Mouse (Mus musculus) right cerebral cortex, postnatal 4 days (tissue): Measurements from ENCODE around the gene Cenpp.

Source experiments
- DNase-seq: peaks from one replicate; pipeline ENCODE4 v3.0.0-alpha.2; 2022

The Cenpp gene

DNA sequence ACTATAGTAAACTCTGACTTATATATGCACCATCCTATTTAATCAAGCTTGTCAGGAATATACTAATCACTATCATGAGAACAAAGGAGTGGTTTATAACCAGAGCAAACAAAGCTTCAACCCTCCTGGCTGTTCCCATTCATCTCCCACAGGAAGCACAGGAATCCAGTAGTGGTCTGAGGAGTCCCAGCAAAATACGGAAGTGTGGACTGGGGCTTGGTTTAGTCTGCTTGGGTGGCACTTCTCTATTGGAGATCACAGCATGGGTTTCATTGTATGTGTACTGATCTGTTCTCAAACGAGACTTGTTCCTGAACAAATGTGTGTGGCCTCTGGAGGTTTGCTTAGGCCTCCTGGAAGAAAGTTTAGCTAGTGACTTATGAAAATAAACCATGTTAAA, 133.8 kb downstream of the Cenpp start:
- no peak for DNase-seq

DNA sequence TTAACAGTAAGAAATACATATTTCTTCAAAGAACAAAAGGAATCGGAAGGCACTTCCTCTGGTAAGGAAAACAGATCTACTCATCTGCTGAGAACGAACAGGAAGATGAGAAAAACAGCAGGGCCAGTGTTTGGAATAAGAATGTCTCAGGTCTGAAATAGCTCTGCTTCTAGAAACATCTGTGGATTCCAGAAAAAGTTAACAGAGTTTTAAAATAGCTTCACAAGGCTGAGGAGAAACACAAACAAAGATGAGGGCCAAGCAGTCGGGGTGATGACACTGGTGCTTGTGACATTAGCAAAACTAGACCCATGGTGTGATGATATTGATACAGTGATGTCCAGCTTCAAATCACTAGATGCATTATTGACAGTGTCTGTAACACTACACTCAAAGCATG, 145.4 kb downstream of the Cenpp start:
- no peak for DNase-seq

DNA sequence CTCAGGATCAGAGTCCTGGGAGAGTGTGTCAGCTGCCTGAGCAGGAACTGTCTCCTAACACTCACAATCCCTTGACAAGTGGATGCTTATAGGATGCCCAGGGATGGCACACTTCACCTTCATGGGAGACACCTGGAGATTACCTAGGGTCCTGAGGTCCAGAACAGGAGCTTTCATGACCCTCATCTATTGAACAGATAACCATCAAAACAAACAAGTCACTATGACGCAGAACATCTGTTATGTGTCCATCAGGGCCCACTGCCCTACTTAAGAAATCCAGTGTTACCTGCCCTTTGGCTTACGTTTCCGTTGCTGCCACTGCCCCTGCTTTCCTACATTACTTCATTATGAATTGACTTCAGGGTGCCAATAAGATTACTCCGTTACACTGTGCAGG, 146.8 kb downstream of the Cenpp start:
- no peak for DNase-seq

DNA sequence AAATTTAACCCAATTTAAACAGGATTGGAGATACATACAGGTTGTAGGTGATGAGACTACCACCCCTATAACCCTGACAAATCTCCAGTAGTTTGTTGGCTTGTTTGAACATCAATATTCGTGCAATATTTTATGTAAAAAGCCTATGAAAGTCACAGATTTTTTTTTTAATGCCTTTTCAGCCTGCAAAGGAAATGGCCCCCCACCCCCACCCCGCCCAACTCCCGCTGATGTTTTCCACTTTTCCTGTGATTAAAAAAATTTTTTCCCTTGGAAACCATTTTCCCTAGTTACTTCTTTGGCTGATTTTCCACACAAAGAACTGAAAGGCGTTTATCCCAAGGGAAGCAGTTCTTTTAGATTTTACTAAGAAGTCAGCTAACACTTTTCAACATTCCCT, 148.1 kb downstream of the Cenpp start, which contains the start of gene Ecm2:
Gene Ecm2 (plus strand): TSS at position 301 of the 400 bp plus-strand sequence.
- DNase-seq, result no peak

DNA sequence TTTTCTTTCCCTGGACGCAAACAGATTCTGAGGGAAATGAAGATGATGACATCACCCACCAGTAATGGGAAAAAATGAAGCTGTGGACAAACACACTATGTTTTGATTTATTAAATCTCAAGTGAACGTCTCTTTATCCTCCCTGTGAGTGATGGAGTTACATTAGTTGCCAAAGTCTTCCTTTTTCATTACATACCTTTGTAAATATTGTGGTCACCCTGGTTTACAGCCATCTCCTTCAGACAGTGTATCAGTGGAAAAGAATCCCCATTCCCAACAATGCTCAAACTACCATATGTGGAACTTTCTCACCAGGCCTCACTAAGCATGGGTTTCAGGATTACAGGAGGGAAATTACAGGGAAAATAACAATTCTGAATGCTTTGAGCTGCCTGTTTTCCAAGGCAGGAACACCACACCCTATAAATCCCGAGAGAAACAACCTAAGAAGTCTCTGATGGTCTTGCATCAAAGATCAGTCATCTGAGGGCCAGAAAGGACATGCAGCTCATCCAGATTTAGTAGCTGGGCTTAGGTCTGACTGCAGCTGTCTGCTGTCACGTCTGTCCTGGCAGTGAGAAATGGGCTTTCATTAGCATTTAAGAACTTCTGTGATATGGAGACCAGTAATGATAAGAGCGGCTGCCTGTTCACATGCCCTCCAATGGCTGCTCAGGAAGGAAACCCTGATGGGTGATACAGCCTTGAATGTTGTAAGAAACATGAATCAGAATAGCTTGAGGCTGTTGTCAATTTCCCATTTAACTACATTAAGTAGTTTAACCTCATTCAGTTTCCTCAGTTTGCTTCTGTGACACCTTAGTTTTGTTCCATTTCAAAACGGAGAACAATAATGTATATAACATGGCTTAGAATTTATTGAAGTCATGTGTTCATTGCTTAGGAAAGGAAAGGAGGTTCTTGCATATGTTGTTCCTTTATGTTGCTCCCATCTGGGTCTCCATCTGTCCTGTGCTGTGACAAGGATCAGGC, 159.9 kb downstream of the Cenpp start, which contains the start of gene Tes3-ps:
Gene Tes3-ps (plus strand): TSS at position 943 of the 993 bp plus-strand sequence.
- no peak for DNase-seq

DNA sequence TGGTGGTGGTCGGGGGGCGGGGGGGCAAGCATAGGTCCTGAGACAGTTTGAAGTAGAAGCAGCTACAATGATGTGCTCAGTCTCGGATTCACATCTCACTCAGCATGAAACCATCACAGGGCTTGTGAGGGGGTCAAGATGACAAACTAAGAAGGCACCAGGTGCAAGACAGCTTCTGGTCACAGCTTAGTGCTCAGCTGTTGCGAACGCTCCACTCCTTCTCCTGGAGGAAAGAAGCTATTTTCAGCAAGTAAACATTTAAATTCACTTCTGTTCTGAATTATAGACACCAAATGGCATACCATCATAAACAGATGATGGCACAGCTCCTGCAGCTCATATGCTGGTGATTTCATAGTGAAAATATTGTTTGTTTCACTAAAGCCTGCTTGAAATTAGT, 167.2 kb downstream of the Cenpp start:
- DNase-seq, result no peak

DNA sequence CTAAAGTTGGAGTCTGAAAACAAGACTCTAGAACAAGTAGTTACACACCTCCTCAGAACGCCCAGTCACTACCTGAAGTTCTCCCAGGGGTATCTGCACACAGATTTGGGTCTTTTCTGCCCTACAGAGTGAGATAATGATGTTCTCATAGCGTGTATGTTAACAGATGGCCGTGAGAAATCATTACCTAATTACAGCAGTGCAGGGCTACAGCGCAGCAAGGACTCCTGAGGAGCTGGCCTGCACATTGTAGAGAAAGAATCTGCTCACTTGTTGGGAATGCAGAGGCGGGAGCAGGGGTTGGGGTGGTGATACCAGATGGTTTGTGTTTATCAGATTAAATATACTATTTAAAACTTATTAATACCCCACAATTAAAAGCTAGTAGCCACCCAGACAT, 172.0 kb downstream of the Cenpp start:
- DNase-seq, result no peak

DNA sequence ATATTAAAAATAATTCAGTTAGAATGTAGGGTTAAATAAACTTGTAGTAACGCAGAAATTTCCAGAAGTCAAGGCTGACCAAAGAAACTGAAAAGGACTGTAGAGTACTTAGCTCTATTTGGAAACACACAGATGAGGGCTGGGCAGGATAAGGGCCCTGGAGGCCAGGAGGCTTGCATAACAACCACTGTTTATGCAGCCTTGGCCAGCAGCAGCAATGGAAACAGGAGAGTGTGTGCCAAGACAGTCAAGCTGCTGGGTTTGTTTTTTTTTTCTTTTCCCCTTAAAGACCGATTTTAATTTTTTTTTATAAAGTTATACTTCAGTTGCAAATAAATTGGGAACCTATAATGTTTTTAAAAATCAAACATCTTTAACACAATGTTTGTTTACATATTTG, 172.5 kb downstream of the Cenpp start:
- no peak for DNase-seq

DNA sequence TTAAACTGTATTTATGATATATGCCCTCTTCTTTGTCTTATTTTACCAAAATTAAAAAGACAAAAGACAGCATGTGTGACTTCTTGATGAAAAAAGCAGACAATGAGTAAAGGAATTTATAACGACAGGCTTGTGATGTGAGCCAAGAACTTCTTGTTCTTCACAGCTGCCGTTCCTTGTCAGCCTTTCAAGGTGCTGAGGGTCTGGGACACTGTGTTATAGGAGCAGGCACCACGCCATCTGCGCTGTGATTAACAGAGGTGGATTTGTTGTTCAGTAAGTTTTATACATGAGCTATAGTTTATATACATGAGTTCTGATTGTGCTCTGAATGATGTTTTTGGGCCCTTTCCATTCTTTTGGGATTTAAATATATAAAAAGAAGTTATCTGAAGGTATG, 173.2 kb downstream of the Cenpp start:
- DNase-seq, result no peak

DNA sequence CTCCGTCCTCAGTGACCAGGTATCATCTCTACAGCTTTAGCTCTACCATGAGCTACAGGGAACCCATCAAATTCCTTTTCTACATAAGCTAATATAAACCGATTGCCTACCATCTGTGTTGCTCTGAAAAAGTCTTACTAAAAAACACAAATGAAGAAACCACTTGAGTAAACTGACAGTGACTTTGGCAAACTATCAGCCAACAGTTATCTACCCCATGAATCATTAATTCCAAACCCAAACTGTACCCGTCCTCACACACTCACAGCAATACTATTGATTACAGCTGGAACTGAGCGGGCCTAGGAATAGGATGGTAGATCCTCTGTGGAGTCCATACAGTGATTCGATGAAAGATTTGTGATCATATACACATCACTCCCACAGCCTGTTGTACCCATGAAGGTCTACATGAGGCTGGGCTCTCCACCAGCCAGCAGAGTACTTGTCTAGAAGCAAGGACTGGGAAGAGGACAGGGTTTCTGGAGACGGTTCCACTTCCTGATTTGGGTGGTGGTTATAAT, 173.7 kb downstream of the Cenpp start:
- DNase-seq, result no peak

DNA sequence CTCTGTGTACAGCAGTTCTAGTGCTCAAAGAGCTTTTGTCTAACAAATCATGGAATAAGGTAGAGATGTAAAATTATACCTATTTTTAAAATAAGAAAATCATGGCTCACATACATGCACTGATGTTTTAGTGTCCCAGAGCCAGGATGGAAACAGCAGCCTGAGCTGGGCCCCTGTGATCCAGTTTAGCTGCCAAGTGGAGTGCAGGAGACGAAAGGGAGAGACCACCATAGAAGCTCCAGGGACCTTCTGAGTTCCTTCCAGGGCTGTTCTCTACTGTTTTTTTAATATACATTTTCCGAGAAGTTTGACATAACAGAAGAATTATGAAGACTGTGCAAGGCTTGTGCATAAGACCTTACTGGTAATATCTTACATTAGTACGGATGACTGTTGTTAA, 174.7 kb downstream of the Cenpp start:
- DNase-seq, result no peak

DNA sequence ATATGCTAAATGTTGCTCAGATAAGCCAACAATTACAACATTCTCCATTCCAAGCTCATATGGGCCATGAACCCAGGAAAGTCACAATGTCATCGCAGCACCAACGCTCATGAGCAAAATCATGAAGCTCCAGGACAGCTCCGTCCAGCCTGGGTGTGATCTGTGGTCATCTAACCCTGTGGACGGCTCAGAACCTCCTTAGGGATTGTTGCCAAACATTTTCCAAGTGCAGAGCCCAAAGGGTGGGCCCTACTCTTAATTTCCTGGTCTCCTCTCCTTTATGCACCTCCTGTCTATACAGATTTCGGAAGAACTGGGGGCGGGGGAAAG, 179.9 kb downstream of the Cenpp start:
- no peak for DNase-seq

DNA sequence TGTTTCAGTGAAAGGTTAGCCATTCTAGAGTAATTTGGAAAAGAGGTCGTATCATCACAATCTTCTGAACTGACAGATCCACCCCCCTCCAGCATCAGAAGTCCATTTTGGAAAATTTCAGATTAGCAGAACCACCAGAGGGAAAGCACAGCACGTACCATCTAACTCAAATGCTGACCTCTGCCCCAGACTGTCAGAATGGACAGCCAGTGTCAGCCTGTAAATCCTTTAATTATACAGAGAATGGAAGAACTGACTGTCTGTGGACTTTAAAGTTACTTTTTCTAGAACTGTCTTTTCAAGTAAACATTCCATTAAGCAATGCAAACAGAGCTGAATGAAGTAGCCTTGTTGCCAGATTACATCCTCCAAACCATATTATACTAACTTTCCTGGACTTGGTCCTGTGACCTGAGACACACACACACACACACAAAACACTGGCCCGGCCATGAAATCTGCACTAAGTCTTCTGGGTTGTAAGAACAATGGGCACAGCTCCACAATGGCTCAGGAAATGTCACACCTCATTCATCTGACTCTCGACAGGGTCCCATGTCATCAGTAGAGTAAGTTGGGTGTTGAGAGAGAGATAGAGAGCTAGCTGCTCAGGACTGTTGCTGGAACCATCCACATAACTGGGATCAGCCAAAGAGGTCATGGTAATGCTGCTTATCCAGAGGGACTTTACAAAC, 180.5 kb downstream of the Cenpp start:
- no peak for DNase-seq

DNA sequence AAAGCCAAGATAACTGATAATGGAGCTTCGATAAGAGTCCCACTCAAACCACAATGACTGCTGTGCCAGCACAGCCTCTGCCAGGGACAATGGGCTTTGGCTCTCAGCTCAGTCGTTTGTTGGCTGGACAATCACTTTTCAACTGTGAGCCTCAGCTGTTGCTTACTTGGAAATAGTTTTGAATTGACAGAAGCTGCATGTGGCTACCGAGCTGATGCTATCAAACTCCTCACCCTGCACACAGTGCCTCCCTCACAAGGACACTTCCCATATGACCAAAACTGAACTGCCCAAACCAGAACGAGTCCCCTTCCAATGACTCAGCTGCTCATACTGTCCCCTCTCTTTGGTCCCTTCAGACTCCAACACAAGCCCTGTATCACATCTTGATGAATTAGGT, 181.8 kb downstream of the Cenpp start:
- DNase-seq, result no peak

DNA sequence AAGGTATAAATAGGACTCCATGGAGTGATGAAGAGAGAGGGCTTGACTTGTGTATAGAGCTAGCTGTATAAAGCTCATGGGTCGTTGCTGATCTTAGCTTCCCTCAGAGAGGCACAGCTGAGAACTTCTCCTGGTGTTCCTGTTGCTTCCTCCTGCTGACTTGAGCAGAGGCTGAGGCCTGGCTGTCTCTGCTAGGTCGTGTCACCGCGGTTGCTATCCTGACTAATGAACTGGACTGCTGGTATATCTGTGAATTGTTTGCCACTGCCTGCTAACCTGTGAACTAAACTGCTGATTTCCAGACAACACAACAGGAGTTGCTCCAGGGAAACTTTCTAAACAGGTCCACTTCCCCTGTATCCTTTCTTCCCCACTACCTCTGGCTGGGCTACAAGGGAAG, 182.3 kb downstream of the Cenpp start:
- no peak for DNase-seq

DNA sequence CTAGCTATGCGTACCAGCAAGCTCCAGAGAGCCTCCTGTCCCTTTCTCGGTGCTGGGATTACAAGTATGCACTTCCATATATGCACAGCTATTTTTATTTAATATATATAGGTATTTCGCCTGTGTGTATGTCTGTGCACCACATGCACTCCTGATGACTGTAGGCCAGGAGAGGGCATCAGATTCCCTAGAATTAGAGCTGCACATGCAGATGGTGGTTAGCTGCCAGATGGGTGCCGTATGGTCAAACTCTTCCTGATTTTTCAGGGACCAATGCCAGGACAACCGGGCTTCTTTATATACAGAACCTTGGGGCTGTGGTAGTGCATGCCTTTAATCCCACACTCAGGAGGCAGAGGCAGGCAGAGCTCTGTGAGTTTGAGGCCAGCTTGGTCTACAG, 183.6 kb downstream of the Cenpp start:
- DNase-seq, result no peak

DNA sequence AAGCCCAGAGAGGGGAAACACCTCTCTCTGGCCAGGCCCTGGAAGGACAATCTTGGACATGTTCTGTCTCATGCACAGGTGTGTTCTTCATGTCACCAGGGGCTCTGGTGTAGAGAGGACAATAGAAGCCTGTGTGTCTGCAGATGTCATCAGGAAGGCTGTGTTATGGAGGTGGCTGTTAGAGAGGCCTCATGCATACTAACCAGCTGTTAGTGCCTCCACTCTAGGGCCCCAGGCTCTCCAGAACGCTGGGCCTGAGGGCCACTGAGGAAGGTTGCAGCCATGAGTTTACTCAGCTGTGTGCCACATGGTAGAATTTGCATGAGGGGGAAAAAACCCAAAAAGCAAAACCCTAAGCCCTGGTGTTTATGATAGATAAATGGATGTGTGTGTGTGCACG, 185.0 kb downstream of the Cenpp start:
- no peak for DNase-seq

DNA sequence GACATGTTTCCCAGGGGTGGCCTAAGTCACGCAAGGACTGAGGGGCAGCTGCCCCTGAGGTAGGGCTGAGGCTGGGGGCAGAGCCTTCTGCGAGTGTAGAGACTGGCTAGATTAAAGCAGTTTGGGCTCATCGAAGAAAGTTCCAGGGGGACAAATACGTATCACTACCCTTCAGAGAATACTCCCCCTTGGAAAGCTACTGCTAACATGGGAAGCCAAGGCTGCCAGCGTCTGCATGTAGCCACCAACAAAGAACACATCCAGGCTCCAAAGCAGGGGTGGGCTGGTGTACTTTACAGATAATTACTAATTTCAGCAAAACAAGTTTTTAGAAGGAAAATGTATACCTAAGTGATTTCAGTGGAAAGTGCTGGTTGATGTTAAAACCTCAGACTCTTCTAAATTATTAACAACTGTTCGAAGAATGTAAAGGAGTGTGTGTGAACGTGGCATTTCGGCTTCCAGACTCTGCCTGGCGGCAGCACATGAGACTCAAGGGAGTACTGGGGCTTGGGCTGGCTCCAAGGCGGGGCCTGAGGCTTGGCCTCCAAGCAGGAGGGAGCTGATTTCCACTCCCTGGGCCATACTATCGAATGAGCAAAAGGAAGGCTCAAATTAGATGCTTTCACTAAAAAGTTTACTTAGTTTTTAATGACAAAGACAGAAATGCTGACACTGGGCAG, 186.1 kb downstream of the Cenpp start:
- DNase-seq, result no peak

DNA sequence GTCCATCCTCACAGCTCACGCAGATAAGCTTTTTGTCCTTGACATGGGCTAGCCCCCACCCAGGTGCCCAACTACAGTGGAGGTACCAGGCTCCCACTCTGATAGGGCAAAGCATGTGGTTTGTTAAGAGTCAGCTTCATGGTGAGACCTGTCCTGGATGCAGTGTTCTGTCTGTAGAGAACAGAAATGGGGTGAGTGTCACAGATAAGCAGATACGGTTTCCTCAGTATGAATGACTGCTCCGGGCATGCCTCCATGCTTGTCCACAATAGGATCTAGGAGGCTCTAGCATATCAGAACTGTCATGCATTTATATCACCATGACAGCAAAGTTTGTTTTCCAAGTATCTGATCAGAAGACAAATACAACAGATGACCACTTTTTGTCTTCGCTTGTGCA, 186.7 kb downstream of the Cenpp start:
- no peak for DNase-seq

DNA sequence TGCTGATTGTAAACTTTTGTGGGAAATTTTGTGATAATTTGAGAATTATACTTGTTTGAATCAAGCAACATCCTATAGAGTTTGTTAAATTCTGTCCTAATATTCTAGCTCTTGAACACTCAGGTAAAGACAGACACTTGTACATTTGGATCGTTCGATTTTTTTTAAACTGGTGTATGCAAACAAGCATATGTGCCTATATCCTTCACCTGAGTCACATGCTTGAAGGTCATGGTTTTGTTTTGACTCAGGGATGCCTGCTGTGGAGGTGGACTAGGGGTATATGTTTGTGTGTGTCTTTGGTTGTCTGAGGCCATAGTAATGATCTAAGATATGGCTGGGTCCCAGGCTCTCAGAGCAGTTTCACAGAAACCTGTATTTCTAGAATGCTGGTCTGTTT, 189.7 kb downstream of the Cenpp start:
- DNase-seq, result no peak

DNA sequence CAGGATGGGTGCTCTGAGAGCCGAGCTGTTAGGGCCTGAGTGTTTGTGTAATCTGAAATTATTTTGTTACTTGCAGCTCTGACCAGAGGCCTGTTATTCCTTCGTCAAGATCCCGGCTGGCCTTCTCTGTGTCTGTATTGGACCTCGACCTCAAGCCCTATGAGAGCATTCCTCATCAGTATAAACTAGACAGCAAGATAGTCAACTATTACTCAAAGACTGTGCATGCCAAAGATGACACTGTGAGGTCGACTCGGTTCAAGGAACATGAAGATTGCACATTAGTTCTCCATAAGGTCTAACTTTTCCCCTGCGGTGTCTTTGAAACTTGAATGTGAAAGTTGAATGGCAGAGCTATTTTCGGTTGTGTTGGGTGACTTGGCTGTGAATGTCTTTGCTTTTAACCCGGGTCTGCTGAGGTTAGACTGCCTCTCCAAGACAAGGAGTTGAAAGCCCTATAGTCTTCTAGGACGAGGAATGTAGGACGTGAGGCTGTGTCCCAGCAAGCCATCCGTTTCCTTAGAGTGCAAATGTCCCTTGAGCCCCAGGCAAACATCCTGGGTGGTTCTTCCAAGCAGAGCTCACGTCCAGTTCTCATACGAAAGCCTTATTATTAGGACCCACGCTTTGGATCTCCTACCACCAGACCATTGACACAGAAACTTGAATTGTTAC, 191.0 kb downstream of the Cenpp start:
- no peak for DNase-seq

DNA sequence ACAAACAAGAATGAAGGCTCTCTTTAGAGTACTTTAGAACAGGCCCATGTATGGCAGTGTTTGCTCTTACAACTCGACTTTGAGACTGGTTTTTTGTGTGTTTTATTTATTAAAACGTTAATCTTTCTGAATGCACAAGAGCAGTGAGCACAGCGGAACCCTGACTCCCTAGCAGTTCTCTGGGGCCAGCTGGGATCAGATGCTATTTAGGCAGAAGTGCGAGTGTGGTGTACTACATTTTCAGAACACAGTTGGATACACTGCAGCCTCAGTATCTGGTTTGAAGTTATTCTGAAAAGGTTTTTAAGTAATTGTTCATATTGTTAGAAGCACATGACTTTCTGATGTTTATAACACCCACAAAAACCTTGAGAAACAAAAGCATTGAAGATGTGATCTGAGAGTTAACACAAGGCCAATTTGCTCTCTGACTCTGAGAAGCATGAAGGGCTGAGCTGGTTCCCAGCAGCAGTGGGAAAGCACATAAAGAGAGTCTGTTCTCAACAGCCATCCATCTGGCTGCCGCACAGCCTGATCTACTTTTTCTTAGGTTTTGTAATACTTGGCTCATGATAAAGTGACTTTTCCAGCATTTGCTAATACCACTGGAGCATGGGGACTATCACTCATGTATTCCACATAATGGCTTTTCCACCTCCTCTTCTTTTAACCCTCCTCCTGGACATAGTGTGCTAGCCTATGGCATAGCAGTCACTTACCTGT, 191.7 kb downstream of the Cenpp start:
- DNase-seq, result no peak
